Mouse (Mus musculus) embryonic fibroblast, embryonic 13.5 days (primary cell): ENCODE data around the gene Gm20388.

Source experiments
- CTCF ChIP-seq: IDR thresholded peaks from 2 replicates; pipeline ENCODE4 v1.5.1; 2011; ENCODE audit warnings: mild to moderate bottlenecking, control low read depth, low read length, moderate library complexity, borderline replicate concordance; ENCODE audit not compliant: insufficient read depth
- POLR2A ChIP-seq: IDR thresholded peaks from 2 replicates; pipeline ENCODE4 v1.6.1; 2011; ENCODE audit warnings: low read depth, mild to moderate bottlenecking, control low read depth, low read length, moderate library complexity

- TF ChIP-seq CTCF (no peak), POLR2A (no peak)
Measured at GRCm38 (mm10) chr8:121561636-121562345, 1651.2 kb downstream of the Gm20388 start.
